Mouse (Mus musculus): ENCODE measurements around the gene Ggct.

DNA sequence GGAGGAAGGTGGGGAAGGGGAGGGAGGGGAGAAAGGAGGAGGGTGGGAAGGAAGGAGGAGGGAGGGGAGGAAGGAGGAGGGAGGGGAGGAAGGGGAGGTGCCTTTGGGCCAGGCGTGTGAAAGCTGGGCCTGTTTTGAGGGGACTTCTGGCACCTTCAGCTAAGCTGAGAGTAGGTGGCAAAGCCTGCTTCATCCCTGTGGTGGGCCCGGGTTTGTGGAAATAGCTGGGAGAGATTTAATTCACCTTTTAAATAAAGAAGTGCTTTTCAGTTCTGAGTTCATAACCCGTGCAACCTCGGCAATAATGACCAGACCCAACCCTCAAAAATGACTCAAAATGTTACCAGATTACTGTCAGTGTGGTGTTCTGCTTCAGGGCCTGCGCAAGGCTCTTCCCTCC lies 59.5 kb downstream of the Ggct start:
- no peak for TF ChIP-seq CTCF (conservative IDR thresholded peaks at IDR 0.05; ENCODE audit: insufficient read depth, insufficient read length, low read depth, low read length)
- no peak for TF ChIP-seq POLR2A (IDR thresholded peaks at IDR 0.05; ENCODE audit: low read depth, low read length)
